Mouse (Mus musculus) left cerebral cortex, adult 8-10 months (tissue): ENCODE data around the gene Togaram2. TPM values are rescaled to one million over a fixed set of nuclear protein-coding genes. Genes with fewer than 3 reads are reported as not detected.

Experiments used
- DNase-seq, 2 experiments: peaks; one replicate each; pipeline ENCODE4 v3.0.0; 2022; ENCODE audit warnings: low spot score in 2 of 2
- total RNA-seq, 4 experiments: library from RNA; stranded (reverse); gene quantifications; 2 replicates each; pipeline ENCODE4 v1.2.4; 2022

Togaram2 gene
- total RNA-seq, 4 experiments from 2014 or later = 2.7 to 5.0 (median 3.4) TPM

GRCm38 (mm10) chr17:71681666-71682065, 8.6 kb downstream of the Togaram2 start:
- DNase-seq = no peak

- DNase-seq = no peak
These were observed 9.3 kb downstream of the Togaram2 start for GRCm38 (mm10) chr17:71682379-71682778.

- DNase-seq = no peak
These were observed 10.2 kb downstream of the Togaram2 start for GRCm38 (mm10) chr17:71683281-71683680.

GRCm38 (mm10) chr17:71684103-71684608, 11.1 kb downstream of the Togaram2 start:
- DNase-seq = no peak

GRCm38 (mm10) chr17:71687436-71687835, 14.4 kb downstream of the Togaram2 start:
- no peak for DNase-seq

- no peak for DNase-seq
These were observed 16.8 kb downstream of the Togaram2 start for GRCm38 (mm10) chr17:71689903-71690302.

- DNase-seq = peak in 1 of 2 experiments; percentile 64
These were observed 18.4 kb downstream of the Togaram2 start for GRCm38 (mm10) chr17:71691361-71691875.

- DNase-seq = peak in 1 of 2 experiments; percentile 74
These were observed 20.3 kb downstream of the Togaram2 start for GRCm38 (mm10) chr17:71693313-71693712.

- no peak for DNase-seq
These were observed 20.7 kb downstream of the Togaram2 start for GRCm38 (mm10) chr17:71693780-71694179.

- no peak for DNase-seq
These were observed 22.1 kb downstream of the Togaram2 start for GRCm38 (mm10) chr17:71695151-71695550.

GRCm38 (mm10) chr17:71695716-71696315, 22.8 kb downstream of the Togaram2 start:
- DNase-seq = no peak

- no peak for DNase-seq
These were observed 23.3 kb downstream of the Togaram2 start for GRCm38 (mm10) chr17:71696396-71696795.

GRCm38 (mm10) chr17:71697896-71698618, 25.0 kb downstream of the Togaram2 start:
- DNase-seq = no peak

- no peak for DNase-seq
These were observed 25.5 kb downstream of the Togaram2 start for GRCm38 (mm10) chr17:71698619-71698956.

GRCm38 (mm10) chr17:71705113-71705512, 32.1 kb downstream of the Togaram2 start:
- DNase-seq = no peak

- no peak for DNase-seq
These were observed 32.8 kb downstream of the Togaram2 start for GRCm38 (mm10) chr17:71705550-71706480.

GRCm38 (mm10) chr17:71707715-71708114, 34.7 kb downstream of the Togaram2 start:
- DNase-seq = no peak

GRCm38 (mm10) chr17:71712279-71712678, 39.2 kb downstream of the Togaram2 start:
- DNase-seq = no peak

GRCm38 (mm10) chr17:71715034-71715433, 42.0 kb downstream of the Togaram2 start:
- DNase-seq = peak in 1 of 2 experiments; percentile 50

- DNase-seq = no peak
These were observed 45.0 kb downstream of the Togaram2 start for GRCm38 (mm10) chr17:71717881-71718625.

GRCm38 (mm10) chr17:71720434-71720833, 47.4 kb downstream of the Togaram2 start:
- no peak for DNase-seq
